Mouse (Mus musculus) c-Kit-negative CD71-positive TER-119-positive erythroid progenitor cells, embryonic 14.5 days (primary cell): Measurements from ENCODE around the gene Cd99l2.
"Not testable (repeated sequence)": the region's sequence is repeated elsewhere in the genome, so short reads cannot be mapped to it uniquely, and the experiment has no call there.

Experiments used
- DNase-seq: peaks from one replicate; pipeline ENCODE4 v3.0.0-alpha.2; 2013; ENCODE audit warnings: low read depth, low spot score

Cd99l2 gene

DNA sequence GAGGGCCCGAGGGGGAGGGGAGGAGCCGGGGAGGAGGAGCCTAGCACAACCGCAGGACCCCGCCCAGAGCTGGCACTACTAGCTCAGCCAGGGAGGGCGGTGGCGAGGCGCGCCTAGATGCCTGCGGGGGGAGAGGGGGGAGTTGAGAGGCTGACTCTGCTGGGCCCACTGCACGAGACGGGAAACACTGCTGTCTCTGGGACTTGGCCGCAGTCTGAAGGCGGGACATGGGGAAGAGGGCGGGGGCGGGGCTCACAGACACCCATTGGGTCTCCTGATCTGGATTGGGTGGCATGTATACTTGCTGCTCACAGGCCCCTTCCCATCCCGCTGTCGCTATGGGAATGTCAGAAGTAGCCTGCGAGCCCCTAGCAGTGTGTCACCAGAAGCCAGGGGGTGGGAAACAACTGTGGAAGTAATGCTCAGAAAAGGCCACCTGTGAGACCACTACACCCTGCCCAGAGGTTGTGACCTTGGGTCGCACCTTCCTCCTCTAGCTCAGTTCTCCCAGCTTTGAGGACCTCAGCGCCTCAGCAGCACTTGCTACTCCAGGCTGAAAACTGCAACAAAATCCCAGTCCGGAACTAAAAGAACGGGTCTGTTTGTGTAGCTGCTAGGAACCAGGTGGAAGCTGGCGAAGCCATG, at the start of gene Cd99l2:
Gene Cd99l2, minus strand, starts transcription at position 216 of the 645 bp plus-strand sequence.
- DNase-seq = peak; percentile 66

DNA sequence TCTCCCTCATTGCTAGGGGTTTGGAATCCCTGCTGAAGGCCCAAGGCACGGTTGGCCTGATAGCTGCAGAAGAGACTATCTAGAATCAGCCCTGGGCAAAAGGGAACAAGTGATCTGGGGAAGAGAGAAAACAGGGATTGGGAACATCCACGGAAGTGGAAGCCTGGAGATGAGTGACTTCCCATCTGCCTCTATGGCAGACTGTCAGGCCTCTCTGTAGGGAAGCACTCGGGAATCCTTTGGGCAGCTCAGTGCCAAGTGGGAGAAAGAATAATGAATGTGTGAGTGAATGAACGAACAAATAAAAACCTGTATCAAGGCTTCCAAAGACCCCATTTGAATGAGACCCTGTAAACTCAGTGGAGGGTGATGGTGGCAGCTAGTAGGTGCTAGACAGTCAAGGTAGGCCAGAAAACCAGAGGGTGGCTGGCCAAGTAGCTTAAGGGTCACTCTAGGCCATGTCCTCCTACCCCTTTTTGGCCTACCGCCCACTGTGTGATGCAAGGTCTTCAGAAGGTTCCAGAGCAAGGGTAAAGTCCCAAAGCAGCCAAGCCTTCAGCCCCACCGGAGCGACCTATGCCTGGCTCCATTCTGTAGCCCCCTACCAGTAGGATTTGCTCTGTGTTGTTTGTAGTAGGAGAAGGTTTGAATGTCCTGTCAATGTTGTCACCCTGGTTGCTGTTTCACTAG, 48.3 kb upstream of the Cd99l2 start:
- DNase-seq = no peak

DNA sequence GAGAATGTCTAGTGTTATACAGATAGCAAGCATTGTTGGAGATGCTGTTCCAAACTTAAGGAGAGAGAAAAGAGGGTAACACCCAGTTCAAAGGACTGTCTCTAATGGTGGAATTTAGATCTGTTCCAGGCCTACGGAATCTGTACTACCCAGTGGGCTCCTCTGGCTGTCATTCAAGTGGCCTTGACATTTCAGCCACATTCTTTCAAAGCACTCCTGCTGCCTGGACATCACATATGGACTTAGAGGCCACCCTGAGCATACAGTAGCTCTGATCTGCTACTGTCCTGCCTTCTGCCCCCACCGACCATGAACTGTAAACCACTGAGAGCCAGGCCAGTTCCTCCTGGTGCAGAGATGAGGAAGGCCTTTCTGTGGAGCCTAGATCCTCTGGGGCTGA, 45.1 kb upstream of the Cd99l2 start:
- DNase-seq = no peak

DNA sequence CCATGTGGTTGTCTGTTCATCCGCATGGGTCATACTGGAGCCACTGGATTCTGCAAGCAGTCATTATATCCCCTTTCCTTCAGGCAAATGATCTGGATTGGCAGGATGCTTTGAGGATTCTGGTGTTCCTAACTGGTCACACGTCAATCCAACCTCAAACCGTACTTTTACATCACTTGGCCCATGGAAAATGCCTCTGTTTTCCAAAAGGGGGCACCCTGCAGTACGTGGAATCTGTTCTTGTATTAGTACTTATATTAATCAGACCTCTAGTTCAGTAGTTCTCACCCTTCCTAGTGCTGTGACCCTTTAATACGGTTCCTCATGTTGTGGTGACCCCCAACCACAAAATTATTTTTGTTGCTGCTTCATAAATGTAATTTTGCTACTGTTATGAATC, 41.5 kb upstream of the Cd99l2 start:
- no peak for DNase-seq

DNA sequence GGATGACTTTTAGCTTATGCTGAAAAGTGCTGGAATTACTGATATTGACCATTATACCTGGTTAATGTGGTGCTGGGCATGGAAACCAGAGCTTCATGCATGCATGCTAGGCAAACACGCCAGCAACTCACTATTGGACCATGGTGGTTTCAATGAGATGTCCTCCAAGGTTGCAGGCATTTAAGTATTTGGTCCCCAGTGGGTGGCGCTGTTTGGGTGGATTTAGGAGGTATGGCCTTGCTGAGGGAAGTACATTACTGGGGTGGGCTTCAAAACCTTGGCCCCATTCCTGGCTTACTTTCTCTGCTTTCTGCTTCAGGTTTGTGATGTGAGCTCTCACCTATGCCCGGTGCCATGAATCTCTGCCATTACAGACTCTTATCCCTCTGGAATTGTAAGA, 40.0 kb upstream of the Cd99l2 start:
- no peak for DNase-seq

DNA sequence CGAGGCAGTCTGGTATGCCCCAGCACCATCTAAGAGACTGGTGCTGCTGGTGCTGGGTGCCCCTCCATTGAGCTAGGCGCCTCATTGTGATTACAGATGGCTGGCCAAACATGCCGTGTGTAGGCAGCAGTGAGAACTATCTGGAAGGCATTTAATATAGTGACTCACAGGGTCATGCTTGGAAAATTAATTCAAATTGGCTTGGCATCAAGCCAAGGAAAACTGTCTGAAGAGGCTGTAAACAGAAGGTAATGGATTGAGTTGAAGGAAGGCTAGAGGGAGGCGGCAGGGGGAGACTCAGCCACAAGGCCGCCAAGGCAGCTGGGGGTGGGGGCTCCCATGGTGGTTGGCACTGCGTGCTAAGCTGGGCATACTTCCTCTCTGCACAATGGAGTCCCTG, 36.0 kb upstream of the Cd99l2 start:
- no peak for DNase-seq

DNA sequence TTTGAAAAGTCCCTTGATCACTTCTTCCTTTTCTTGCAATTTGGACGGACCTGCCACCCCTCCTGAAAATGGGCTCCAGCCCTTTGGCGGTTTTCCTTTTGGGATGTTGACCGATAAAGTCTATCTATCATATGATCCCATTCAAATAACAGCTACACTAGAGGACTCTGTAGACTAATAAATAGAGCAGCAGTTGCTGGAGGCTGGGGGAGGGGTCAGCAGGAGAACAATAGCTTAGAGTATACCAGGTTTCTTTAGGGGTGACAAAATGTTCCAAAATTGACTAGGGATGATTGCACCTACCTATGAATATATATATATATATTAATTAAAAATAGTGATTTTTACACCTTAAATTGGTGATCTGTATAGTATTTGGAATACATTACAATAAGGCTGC, 35.5 kb upstream of the Cd99l2 start:
- DNase-seq = no peak

DNA sequence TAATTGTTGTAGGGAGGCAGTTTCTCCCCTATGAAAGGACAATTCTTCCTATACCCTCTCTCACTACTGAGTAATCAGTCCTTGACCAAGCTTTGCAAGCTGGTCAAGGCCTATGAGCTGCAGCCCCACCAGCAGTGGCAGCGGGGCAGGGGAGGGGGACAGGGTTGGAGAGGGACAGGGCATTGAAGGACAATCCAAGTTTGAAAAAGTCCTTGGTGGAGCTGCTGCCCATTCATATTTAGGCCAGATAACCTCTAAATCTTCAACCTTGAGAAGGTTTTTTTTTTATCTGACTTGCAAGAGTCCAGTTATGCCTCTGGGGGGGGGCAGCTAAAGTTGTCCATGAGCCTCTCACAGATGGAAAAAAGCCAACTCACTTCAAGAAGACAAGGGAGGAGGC, 34.8 kb upstream of the Cd99l2 start:
- no peak for DNase-seq

DNA sequence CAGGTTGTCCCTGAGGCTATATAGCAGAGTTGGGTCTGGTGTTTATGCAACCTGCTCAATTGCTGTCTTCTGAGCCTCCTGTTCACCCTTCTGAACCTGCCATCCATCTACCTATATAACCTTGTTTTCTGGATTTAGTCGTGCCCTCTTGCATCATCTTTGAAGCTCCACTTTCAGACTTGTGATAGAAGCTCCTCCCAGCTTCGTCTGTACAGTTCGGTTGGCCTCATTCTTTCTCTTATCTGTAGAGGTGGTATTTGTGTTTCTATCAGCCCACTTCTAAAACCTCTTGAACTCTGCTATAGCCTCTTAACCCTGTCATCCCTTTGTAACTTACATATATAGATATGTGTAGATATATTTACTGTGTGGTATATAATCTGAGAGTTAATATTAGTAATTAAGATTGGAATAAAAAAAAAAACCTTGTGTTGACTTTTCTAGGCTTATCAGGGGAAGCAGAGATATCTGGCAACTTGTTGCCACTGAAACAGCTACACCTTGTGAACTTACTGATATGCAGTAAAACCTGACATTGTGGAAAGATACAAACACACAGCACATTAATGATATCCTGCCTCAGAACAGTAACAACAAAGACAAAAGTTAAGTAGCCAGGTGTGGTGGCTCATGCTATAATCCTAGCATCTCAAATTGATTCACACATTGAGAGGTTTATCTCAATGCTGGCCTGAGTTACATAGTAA, 33.1 kb upstream of the Cd99l2 start:
- no peak for DNase-seq

DNA sequence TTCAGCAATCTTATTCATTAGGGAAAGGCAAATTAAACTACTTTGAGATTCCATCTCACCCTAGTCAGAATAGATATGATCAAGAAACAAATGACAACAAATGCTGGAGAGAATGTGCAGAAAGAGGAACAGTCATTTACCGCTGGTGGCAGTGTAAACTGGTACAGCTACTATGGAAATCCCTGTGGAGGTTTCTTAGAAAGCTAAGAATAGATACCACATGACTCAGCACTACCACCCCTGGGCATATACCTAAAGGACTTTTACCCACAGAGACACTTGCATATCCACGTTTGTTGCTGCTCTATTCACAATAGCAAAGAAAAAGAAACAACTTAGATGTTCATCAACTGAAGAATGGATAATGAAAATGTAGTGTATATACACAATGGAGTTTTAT, 31.7 kb upstream of the Cd99l2 start:
- peak; percentile 44 for DNase-seq

DNA sequence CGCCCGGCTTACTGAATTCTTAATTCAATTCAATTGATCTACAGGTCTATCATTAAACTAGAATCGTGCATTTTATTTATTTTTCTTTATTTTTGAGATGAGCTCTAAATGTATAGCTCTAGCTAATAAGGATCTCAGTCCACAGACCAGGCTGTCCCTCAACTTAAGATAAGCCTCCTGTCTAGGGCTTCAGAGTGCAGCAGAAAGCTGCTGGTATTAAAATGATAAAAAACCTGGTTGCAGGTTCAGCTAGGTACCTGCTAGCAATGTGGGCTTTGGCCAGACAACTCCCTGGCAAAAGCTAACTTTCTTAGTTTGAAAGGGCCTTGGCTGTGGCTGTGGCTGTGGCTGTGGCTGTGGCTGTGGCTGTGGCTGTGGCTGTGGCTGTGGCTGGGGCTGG, 30.2 kb upstream of the Cd99l2 start:
- no peak for DNase-seq

DNA sequence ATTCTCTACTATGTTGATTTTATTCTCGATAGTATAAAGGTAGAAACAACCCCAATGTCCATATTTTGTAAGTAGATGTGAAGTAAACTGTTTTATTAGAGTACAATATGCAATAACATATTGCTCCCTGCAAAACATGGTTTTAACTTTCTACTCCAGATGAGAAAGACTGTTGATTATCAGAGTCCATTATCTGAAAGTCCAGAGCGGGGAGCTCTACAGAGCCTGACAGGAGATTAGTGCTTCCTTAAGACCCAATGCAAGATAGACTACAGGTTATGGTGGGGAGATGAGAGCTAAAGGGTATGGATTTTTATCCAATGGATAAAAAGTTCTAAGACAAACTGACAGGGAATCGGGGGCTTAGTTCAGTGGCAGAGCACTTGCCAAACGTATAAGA, 26.6 kb upstream of the Cd99l2 start:
- DNase-seq = no peak

DNA sequence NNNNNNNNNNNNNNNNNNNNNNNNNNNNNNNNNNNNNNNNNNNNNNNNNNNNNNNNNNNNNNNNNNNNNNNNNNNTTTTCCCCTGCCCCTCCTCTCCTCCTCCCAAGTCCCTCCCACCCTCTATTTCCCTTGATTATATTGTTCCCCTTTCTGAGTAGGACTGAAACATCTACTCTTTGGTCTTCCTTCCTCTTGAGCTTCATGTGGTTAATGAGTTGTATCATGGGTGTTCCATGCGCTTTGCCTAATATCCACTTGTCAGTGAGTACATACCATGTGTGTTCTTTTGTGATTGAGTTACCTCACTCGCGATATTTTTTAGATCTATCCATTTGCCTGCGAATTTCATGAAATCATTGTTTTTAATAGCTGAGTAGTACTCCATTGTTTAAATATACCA, 13.9 kb upstream of the Cd99l2 start:
- not testable (repeated sequence) for DNase-seq

DNA sequence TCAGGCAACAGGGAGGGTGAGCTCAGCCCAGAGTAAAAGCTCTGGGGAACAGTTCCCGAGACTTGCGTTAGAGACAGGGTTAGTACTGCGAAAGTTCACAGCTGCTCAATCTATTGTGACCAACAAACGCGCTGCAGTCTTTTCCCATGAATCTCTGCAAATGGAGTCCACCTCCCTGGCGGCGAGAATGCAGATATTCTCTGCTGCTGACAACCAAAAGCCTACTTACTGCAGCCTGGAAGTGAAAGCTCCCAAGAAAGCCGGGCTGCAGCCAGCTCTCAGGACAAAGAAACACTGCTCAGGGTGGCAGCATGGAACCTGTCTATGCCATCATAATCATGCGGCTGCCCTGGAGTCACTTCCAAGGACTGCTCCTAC, 619 bp upstream of the Cd99l2 start:
- DNase-seq = no peak

DNA sequence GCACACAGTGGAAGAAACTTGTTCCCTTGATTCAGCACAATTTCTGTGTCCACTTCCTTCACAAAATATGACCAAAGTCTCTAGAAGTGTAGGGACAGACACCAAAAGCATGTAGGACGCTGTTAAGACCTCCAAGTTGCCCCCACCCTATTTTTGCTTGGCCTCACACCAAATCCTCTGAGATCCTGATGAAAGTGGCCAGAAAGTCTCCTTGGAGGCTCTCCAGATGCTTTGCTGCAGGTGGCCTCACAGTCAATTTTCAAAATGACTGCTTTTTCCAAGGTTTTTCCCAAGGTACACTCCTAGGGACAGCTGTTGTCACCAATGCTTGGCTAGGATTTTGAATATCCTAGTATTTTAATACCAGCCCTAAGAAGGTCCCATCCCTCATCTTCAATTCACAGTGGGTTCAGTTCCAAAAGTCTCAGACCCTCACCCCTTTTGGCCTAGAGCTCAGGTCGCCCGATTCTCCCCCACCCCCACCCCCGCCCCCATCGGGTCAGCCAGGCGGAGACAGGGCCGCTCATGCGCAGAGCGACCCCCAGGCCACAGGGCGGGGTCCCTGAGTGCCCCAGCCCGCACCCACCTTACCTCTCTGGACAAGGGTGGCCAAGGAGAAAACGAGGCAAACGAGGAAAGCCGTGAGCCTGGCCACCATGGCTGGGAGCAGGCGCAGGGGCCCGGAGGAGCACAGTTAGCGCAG, 567 bp downstream of the Cd99l2 start:
- DNase-seq = no peak

DNA sequence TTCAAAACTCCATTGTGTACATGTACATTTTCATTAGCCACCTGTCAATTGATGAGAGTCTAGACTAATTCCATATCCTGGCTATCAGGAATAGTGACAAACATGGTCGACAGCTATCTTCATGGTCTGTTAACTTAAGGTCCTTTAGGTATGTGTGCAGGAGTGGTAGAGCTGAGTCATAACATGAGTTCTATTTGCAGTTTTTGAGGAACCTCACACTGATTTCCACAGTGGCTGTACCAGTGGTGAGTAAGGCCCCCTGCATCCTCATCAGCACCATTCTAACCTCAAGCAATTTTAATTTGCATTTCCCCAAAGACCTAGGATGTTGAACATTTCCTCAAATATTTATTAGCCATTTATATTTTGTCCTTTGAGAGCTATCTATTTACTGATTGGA, 3.3 kb downstream of the Cd99l2 start:
- no peak for DNase-seq

DNA sequence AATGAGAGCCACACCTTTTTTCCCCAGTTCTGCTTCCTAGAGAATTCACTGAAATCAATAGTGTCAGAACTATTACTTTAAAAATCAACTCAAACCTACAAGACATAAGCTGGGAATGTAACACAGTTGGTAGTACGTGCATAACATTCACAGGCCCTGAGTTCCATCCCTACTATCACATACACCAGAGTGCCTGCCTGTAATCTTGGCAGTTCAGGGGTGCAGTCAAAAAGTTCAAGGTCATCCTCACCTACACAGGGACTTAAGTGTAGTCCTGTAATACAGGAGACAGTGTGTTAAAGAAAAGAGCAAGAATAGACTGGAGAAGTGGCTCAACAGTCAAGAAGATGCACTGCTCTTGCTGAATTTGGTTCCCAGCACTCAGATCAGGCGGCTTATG, 10.4 kb downstream of the Cd99l2 start:
- no peak for DNase-seq

DNA sequence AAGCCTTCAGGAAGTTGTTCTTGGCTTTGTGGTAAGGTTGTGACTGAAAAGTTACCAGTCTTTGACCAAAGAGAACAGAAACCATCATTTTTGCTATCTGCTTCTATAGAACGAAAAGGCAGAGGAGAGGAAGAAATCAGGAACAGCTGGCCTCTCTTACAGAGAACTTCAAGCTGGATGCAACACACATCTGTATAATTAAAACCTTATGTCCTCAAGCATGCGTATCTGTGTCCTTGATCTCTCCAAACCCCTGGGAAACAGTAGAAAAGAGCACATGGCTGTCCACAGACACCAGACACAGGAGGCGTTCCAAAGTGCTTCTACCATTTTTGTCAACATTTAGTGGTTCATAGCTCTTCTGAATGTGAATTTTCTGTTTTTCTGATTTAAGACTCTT, 16.7 kb downstream of the Cd99l2 start:
- no peak for DNase-seq

DNA sequence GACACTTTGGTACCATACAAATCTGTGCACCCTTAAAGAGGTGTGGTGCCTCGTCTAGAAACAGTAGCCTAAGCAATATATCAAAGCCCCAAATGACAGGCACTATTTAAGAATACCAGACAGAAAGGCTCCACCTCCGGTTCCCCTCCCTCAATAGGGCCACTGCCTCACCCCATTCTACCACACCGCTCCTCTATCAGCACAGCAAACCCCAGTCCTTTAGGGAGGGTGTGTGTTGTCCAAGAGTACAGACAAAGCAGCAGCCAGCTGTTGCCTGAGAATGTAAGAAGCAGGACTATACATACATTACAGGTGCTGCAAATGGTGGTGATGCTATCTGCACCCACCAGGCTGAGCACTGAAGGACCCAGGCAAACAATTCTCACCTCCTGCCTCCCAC, 17.2 kb downstream of the Cd99l2 start:
- no peak for DNase-seq

DNA sequence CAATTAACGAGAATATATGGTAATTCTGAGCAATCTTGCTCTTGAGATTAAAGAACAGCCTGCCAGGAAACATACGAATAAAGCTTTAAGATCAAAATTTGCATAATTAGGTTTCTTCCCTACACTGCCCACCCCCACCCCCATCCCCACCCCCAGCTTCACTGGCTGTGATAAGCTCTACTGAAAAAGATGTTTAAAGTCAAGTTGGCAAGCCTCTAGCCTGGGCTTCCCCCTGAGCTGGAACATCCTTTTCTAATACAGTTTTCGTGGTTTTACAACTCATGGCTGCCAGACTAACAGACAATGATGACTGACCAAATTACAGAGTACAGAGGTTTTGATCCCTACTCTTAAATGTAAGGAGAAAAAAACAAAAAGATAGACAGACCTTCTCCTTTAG, 17.6 kb downstream of the Cd99l2 start:
- DNase-seq = no peak

DNA sequence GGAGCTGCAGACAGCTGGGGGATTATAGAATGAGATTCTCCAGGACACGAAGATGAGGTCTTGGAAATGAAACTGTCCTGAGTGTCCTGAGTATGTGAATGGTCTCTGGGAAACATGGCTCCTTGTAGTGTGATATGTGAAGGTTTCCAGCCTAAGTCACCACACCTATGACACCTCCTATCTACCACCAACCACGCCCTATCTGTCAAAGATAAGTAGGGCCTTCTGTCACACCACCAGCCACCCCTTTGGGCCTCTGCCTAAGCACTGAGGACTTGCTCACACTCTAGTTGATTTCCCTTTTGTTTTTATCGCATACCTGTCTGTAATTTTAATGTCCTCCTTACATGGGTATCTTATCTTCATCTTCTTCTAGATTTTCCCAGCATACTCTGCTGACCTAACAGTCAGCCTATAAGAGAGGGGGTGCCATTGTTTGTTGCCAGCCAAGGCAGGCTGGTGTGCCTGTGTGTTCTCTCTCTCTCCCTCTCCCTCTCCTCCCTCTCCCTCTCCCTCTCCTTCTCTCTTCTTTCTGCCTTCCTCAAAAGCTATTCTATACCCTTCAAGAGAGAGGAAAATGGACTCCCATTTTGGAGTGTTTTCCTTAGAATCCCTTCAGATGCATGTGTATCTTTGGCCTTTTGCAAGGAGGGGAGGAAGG, 18.2 kb downstream of the Cd99l2 start:
- DNase-seq = peak; percentile 58
